Mouse (Mus musculus): ENCODE measurements at regions not wholly inside any gene's neighbourhood (a gene's known extent, or its start where the extent isn't known, plus 50 kb on each side); places are given as distances from the start of the nearest gene placed in this dataset.

DNA sequence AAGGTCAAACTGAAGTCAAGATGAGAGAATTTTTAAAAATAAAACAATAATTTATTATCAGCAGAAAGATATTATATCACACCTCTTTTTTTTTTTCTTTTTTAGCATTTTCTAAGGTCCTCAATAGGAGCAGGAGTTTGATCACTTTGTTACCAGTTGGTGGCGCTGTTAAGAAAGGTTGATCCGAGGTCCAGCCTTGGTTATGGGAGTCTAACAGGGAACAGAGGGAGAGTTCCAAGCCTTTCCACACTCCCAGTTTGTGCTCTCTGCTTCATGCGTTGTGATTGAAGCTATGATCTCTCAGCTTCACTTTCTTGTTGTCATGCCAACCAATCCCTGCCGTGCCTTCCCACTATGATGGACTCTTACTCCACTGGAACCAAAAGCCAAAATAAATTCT is 83.8 kb downstream of the Fam174a start:
- Histone ChIP-seq H3K27me3 (ENCODE audit: insufficient read depth, low read length) (no peaks in the 10 kb centered on the region), H3K36me3 (replicated peaks) (no peaks in the 10 kb centered on the region), H3K4me3 (ENCODE audit: low read depth, low read length) (no peak overlapping the region), H3K4me1 (ENCODE audit: insufficient read depth, low read depth, low read length) (0 out of 2 replicates have a peak, but pooled peaks cover 8% of the 10 kb centered on the region), H3K9me3 (replicated peaks) (no peaks in the 10 kb centered on the region)
- DNase-seq (ENCODE audit: low spot score): peak; percentile 41
- peak; percentile 50 for ATAC-seq (ENCODE audit: extremely low read depth, insufficient number of reproducible peaks, low FRiP score, poor library complexity, severe bottlenecking)
- no peak for TF ChIP-seq GATA2 (IDR thresholded peaks at IDR 0.05; ENCODE audit: borderline replicate concordance, low read depth, low read length)
- TF ChIP-seq CTCF (IDR thresholded peaks at IDR 0.05; ENCODE audit: low read depth, low read length): no peak
- no peak for TF ChIP-seq TAL1 (conservative IDR thresholded peaks at IDR 0.05; ENCODE audit: low read depth, low read length)
- no peak for TF ChIP-seq POLR2AphosphoS5 (IDR thresholded peaks at IDR 0.05; ENCODE audit: insufficient replicate concordance, low read depth, low read length)
- TF ChIP-seq GATA1 (IDR thresholded peaks at IDR 0.05; ENCODE audit: borderline replicate concordance, low read length): no peak

DNA sequence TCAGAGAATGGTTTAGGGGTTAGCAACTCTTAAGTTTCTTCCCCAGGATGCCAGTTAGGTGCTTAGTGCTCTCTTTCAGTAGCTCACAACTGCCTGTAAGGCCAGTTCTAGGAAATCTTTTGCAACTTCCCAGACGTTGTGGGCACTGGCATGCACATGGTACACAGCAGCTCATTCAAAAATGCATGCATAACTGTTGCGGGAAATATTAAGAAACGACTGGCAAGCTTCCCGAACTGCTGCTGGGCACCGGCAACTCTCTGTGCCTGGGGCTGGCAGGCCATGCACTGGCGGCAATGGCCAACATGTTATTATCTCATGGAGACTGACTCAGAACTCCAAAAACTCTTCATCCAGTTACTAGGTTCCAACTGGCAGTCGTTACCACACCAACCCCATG is 86.3 kb downstream of the Fam174a start:
- DNase-seq (ENCODE audit: low spot score) (no peak), ATAC-seq (ENCODE audit: extremely low read depth, insufficient number of reproducible peaks, low FRiP score, poor library complexity, severe bottlenecking) (no peak)
- Histone ChIP-seq H3K9me3 (replicated peaks) (no peaks in the 10 kb centered on the region), H3K27me3 (ENCODE audit: insufficient read depth, low read length) (no peaks in the 10 kb centered on the region), H3K4me3 (ENCODE audit: low read depth, low read length) (no peak overlapping the region), H3K4me1 (ENCODE audit: insufficient read depth, low read depth, low read length) (0 out of 2 replicates have a peak, but pooled peaks cover 8% of the 10 kb centered on the region), H3K36me3 (replicated peaks) (no peaks in the 10 kb centered on the region)
- TF ChIP-seq TAL1 (conservative IDR thresholded peaks at IDR 0.05; ENCODE audit: low read depth, low read length) (no peak), POLR2AphosphoS5 (IDR thresholded peaks at IDR 0.05; ENCODE audit: insufficient replicate concordance, low read depth, low read length) (no peak), CTCF (IDR thresholded peaks at IDR 0.05; ENCODE audit: low read depth, low read length) (no peak), GATA1 (IDR thresholded peaks at IDR 0.05; ENCODE audit: borderline replicate concordance, low read length) (no peak), GATA2 (IDR thresholded peaks at IDR 0.05; ENCODE audit: borderline replicate concordance, low read depth, low read length) (no peak)

DNA sequence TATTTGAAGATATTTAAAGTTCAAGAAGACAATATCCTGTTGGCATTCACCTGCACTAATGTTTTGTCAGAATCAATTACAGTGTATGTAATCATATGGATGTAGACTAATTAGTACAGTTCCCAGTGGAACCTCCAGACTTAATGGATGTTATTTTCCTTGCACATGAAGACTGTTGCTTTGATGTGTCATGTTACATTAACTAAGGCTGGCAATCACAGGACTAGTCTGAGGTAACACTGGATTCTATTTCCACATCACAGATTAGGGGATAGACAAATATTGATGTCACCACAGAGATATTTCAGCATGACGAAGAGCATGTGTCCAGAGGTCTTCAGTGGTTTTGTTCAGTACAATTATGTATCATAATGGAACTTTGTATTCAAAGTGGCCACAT is 108.8 kb downstream of the Fam174a start:
- TF ChIP-seq TAL1 (conservative IDR thresholded peaks at IDR 0.05; ENCODE audit: low read depth, low read length): no peak
- TF ChIP-seq POLR2AphosphoS5 (IDR thresholded peaks at IDR 0.05; ENCODE audit: insufficient replicate concordance, low read depth, low read length): no peak
- TF ChIP-seq GATA1 (IDR thresholded peaks at IDR 0.05; ENCODE audit: borderline replicate concordance, low read length): no peak
- no peak for TF ChIP-seq CTCF (IDR thresholded peaks at IDR 0.05; ENCODE audit: low read depth, low read length)
- TF ChIP-seq GATA2 (IDR thresholded peaks at IDR 0.05; ENCODE audit: borderline replicate concordance, low read depth, low read length): no peak
- no peak for ATAC-seq (ENCODE audit: extremely low read depth, insufficient number of reproducible peaks, low FRiP score, poor library complexity, severe bottlenecking)

DNA sequence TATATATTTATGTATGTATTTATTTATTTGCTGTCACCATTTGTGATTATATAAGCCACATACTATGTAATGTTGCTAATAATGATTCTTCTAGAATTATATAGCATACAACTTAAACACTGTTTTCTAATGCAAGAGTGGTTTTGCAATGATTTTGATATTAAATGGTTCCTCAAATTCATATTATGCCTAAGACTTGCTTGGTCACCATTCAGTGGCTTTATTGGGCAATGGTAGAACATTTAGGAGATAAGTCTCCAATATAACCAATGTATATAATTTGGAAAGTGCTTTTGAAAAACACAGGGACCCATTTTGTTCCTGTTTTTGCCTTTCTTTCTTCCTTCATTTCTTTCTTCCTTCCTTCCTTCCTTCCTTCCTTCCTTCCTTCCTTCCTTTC is 112.0 kb downstream of the Fam174a start:
- Histone ChIP-seq H3K4me3 (ENCODE audit: low read depth, low read length) (no peak overlapping the region), H3K27me3 (ENCODE audit: insufficient read depth, low read length) (no peaks in the 10 kb centered on the region; the same call in 1 of the 2 replicates), H3K4me1 (ENCODE audit: insufficient read depth, low read depth, low read length) (no peaks in the 10 kb centered on the region), H3K9me3 (replicated peaks) (no peaks in the 10 kb centered on the region), H3K36me3 (replicated peaks) (no peaks in the 10 kb centered on the region)
- ATAC-seq (ENCODE audit: extremely low read depth, insufficient number of reproducible peaks, low FRiP score, poor library complexity, severe bottlenecking) (no peak), DNase-seq (ENCODE audit: low spot score) (no peak)
- TF ChIP-seq POLR2AphosphoS5 (IDR thresholded peaks at IDR 0.05; ENCODE audit: insufficient replicate concordance, low read depth, low read length) (no peak), GATA2 (IDR thresholded peaks at IDR 0.05; ENCODE audit: borderline replicate concordance, low read depth, low read length) (no peak), TAL1 (conservative IDR thresholded peaks at IDR 0.05; ENCODE audit: low read depth, low read length) (no peak), GATA1 (IDR thresholded peaks at IDR 0.05; ENCODE audit: borderline replicate concordance, low read length) (no peak), CTCF (IDR thresholded peaks at IDR 0.05; ENCODE audit: low read depth, low read length) (no peak)

More for the DNA sequence above, 108.8 kb downstream of the Fam174a start:
- H3K27me3 ChIP-seq (ENCODE audit: insufficient read depth, low read length): no peaks in the 10 kb centered on the region
- H3K4me1 ChIP-seq (ENCODE audit: insufficient read depth, low read depth, low read length): no peaks in the 10 kb centered on the region
- H3K9me3 ChIP-seq (replicated peaks): no peaks in the 10 kb centered on the region
- DNase-seq (ENCODE audit: low spot score): no peak
- H3K4me3 ChIP-seq (ENCODE audit: low read depth, low read length): no peak overlapping the region
- no peaks in the 10 kb centered on the region for H3K36me3 ChIP-seq (replicated peaks)

DNA sequence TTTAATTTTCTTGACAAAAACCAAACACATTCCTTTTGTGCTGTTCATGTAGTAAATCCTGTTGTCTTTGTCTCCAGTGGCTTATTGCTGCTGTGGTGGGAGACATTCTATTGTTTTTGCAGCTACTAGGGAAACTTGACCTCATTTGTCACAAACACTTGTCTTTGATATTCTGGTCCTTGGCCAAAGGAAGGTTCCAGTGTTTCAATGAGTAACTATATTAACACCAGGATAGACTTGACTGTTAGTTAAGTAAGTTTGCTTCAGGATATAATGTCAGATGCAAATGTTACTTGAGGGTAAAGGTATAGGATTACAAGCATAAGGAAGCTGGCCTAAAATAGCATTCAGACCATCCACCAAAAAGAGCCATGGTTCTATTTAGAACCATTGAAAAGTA is 123.7 kb downstream of the Fam174a start:
- H3K36me3 ChIP-seq (replicated peaks): no peaks in the 10 kb centered on the region
- ATAC-seq (ENCODE audit: extremely low read depth, insufficient number of reproducible peaks, low FRiP score, poor library complexity, severe bottlenecking) (no peak), DNase-seq (ENCODE audit: low spot score) (no peak)
- TF ChIP-seq CTCF (IDR thresholded peaks at IDR 0.05; ENCODE audit: low read depth, low read length): no peak
- no peak for TF ChIP-seq GATA2 (IDR thresholded peaks at IDR 0.05; ENCODE audit: borderline replicate concordance, low read depth, low read length)
- TF ChIP-seq POLR2AphosphoS5 (IDR thresholded peaks at IDR 0.05; ENCODE audit: insufficient replicate concordance, low read depth, low read length): no peak
- TF ChIP-seq TAL1 (conservative IDR thresholded peaks at IDR 0.05; ENCODE audit: low read depth, low read length): no peak
- no peak for TF ChIP-seq GATA1 (IDR thresholded peaks at IDR 0.05; ENCODE audit: borderline replicate concordance, low read length)
- H3K4me1 ChIP-seq (ENCODE audit: insufficient read depth, low read depth, low read length): no peaks in the 10 kb centered on the region
- H3K27me3 ChIP-seq (ENCODE audit: insufficient read depth, low read length): peaks cover 5% of the 10 kb centered on the region
- no peak overlapping the region for H3K4me3 ChIP-seq (ENCODE audit: low read depth, low read length)
- H3K9me3 ChIP-seq (replicated peaks): no peaks in the 10 kb centered on the region

DNA sequence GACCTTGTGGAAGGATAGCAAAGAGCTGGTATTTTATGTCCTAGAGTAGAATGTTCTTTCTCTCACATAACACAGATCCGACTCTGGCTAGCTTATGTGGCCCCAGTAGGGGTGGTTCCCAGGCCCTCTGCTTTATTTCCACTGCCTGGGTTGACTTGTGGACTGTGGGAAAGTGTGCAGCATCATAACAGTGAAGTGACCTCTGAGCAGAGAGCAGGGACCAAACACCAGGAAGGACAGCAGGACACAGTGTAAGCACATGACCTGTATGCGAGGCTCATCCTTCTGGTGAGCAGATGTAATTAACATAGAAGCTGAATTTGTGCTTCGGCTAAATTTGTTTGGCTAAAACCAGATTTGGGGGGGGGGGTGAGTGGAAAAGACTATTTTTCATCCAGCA is 132.1 kb downstream of the Fam174a start:
- no peak for TF ChIP-seq CTCF (IDR thresholded peaks at IDR 0.05; ENCODE audit: low read depth, low read length)
- no peak for TF ChIP-seq GATA2 (IDR thresholded peaks at IDR 0.05; ENCODE audit: borderline replicate concordance, low read depth, low read length)
- TF ChIP-seq GATA1 (IDR thresholded peaks at IDR 0.05; ENCODE audit: borderline replicate concordance, low read length): no peak
- no peak for TF ChIP-seq TAL1 (conservative IDR thresholded peaks at IDR 0.05; ENCODE audit: low read depth, low read length)
- no peak for TF ChIP-seq POLR2AphosphoS5 (IDR thresholded peaks at IDR 0.05; ENCODE audit: insufficient replicate concordance, low read depth, low read length)
- Histone ChIP-seq H3K4me1 (ENCODE audit: insufficient read depth, low read depth, low read length) (no peaks in the 10 kb centered on the region), H3K9me3 (replicated peaks) (no peaks in the 10 kb centered on the region), H3K4me3 (ENCODE audit: low read depth, low read length) (no peak overlapping the region), H3K27me3 (ENCODE audit: insufficient read depth, low read length) (peaks cover 2% of the 10 kb centered on the region; the same call in 1 of the 2 replicates), H3K36me3 (replicated peaks) (no peaks in the 10 kb centered on the region)
- no peak for DNase-seq (ENCODE audit: low spot score)
- ATAC-seq (ENCODE audit: extremely low read depth, insufficient number of reproducible peaks, low FRiP score, poor library complexity, severe bottlenecking): no peak; the same call in 1 of the 2 replicates

Data from G1E (cell line).